Mouse (Mus musculus) left cerebral cortex, adult 18-20 months (tissue): ENCODE measurements around the gene Ankrd31. TPM values are rescaled to one million over a fixed set of nuclear protein-coding genes. Genes with fewer than 3 reads are reported as not detected.
"Not testable (repeated sequence)": the region's sequence is repeated elsewhere in the genome, so short reads cannot be mapped to it uniquely, and the experiment has no call there.

ENCODE experiments used
- DNase-seq, 2 experiments: peaks; one replicate each; pipeline ENCODE4 v3.0.0; 2021 to 2022; ENCODE audit warnings: low spot score in 2 of 2, mixed read lengths in 1 of 2
- total RNA-seq, 2 experiments: library from RNA; stranded (reverse); gene quantifications; 2 replicates each; pipeline ENCODE4 v1.2.3; 2021

The Ankrd31 gene
- total RNA-seq, 2 experiments from 2014 or later: 0.14 to 0.51 TPM

DNA sequence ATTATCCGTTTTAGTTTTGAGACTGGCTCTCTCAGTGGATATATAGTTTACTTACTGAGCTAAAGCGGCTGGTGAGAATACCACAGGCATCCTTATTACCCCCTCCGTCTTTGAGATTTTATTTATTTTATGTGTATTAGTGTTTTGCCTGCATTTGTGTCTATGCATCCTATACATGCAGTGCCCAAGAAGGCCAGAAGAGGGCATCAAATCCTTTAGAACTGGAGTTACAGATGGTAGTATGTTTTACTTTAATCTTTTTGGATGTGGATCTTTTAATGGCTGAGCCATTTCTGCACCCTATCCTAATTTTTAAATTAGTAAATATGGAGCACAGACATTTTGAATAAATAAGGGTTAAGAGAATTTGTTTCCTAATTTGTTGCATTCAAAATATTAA, 107.1 kb downstream of the Ankrd31 start:
- DNase-seq: peak; percentile 73 to 84

DNA sequence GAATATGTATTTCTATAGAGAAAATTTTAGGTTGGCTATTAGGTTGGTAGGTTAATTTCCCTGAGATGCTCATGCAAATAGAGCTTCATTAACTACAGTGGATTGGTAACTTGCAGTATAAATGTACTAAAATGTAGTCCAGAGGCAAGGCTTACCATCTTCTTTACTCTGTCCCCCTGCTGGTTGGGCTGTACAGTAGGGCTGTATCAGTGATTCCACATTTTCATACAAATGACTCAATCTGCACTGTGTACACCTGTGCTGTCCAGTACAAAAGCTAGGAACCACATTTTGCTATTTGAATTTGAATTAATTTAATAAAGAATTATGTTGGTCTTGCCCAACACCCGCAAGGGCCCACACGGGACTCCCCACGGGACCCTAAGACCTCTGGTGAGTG, 111.1 kb downstream of the Ankrd31 start:
- no peak for DNase-seq

DNA sequence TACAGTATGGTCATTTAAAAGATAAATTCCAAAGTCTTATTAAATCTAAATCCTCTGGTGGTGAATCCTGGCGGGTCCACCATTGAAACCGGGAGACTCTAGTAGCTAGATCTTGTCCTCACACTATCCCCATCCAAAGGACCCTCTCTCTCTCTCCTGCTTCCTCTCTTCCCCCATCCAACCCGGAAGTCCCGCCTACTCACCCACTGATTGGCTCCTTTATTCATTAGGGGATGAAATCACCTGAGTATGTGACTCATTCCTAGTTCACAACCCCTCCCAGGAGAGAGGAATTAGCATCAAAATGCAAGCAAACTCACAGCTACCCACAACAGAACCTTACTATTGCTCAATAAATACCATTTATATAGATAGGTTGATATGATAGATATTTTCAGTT, 122.7 kb downstream of the Ankrd31 start:
- DNase-seq: no peak

DNA sequence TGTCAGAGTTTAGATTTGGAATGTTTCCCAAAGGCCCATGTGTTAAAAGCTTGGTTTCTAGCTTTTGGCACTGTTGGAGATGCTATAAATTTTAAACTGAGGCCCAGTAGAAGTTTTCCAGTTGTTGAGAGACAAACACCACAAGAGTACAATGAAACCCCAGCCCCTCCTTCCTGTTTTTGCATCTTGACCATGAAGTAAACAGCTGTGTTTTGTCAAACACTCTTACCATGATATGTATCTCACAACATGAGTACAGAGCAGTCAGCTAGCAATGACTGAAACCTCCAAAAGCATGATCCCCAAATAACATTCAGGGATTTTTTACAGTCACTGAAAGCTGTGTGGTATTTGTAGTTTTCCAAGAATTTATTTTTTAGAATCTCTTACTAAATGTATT, 126.0 kb downstream of the Ankrd31 start:
- no peak for DNase-seq

DNA sequence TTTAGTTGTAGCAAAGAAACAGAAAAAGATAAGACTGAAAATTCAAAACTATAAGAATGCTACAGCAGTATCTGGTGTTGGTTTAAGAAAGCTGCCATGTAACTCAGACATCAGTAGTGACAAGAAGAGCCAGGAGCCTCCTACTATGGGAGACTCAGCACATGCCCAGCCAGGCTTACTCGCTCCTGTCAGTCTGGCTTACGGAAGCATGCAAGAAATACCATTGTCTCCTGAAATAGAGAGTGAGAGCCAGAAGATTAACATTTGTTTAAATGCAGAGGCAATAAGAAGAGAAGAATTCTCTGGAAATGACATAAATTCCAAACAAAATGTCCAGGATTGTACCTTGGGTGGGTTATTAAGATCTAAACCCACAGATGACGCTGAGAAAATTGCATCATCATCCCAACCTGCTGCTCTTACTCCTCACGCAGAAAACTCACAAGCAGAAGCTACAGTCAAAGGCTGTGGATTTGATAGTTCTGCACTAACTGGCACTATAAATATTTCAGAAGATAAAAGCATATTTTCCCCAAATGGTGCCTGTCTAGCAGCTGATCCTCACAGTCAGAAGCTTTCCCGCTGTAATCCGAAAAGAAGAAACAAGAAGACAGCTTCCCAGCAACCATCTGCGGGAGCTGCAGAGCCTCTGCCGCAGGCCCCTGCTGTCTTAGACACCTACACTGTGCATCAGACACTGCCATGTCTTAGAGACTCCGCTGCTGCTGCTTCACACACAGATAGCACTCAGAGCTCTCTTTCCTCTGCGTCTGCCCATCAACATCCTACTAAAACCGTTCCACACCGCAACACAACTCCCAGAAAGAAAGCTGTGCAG, 130.4 kb downstream of the Ankrd31 start:
- DNase-seq: peak; percentile 31 to 39

DNA sequence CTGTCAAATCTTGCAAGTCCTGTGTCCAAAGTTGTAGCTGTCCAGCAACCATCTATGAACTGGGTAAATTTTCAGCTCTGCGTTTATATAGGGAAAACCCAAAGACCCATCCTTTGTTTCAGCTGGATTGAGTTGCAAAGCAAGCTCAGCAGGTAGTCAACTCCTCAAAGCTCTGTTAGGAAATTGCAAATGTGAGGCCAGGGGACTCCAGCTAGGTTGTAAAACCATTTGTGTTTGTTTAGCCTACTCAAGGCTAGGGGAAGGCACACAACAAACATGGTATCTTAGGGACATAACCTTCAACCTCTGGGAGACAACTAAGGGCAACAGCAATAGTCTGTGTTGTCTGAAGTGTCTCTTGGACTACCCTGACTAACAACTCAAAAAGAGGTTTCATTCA, 136.5 kb downstream of the Ankrd31 start:
- DNase-seq: no peak

DNA sequence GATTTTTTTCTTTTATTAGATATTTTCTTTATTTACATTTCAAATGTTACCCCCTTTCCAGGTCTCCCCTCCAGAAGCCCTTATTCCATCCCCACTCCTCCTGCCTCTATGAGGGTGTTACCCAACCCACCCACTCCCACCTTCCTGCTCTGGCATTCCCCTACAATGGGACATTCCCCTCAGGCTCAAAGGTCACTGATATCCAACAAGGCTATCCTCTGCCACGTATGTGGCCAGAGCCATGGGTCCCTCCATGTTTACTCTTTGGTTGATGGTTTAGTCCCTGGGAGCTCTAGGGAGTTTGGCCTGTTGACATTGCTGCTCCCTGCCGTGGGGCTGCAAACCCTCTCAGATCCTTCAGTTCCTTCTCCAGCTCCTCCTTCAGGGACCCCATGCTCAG, 141.9 kb downstream of the Ankrd31 start:
- no peak for DNase-seq

DNA sequence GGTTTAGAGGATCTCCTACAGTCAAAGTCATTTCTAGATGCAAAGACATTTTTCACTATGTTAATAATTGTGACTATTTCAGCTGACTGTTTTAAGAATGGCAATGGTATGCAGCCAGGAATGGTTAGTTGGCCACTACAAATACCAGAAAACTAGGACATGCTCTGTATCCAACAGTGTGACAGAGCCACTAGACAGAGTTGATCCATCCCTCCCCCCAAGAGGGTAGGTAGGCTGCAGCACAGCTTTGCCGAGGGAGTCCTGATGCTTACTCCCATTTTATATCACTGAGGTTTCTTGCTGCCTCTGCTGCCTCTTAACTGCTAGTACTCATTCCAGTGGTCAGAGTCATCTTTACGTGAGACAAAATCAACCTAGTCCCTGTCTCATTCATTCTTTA, 147.1 kb downstream of the Ankrd31 start:
- no peak for DNase-seq

DNA sequence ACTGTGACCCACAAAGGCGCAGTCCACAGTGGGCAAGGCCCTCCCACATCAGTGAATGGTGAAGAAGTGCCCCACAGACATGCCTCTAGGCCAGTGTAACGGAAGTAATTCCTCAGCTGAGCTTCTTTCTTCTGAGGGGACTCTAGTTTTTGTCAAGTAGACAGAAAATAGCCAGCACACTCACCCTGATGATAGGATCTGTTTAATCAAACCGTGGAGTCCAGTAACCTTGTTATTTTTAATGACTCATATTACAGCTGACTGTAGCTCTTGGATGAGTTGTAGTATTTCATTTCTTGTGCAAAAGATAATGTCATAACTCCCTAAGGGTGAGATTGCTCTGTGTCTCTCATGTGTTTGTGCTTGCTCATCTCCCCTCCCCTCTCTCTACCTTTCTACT, 158.6 kb downstream of the Ankrd31 start:
- no peak for DNase-seq

DNA sequence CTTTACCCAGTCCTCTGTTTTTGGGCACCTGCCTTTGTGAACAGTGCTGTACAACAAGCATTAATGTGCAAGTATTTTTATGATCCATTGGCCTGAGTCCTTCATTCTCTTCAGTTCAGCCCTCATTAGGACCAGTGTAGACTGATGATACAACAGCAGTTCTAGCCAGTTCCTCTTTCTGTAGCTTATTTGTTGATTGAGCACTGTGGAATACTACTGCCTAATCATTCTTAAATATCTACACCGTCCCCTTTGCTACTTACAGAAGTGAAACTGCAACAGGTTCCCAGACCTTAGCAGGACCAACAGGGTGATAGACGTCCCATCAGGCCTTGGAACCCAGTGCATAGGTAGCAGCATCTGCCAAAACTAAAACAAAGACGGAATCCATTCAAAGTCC, 163.1 kb downstream of the Ankrd31 start:
- no peak for DNase-seq

DNA sequence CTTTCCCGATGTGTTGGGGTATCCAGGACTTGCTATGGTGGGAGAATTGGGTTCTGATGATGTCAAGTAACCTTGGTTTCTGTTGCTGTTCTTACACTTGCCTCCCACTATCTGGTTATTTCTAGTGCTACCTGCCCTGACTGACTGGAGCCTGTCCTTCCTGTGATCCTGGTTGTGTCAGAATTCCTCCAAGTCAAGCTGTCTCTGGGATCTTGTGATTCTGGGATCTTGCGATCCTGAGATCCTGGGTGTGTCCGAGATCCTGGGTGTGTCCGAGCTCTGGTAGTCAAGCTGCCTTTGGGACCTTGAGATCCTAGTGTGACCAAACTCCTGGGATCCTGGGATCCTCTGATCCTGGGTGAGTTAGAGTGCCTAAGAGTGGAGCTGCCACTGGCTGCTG, 175.1 kb downstream of the Ankrd31 start:
- not testable (repeated sequence) for DNase-seq

DNA sequence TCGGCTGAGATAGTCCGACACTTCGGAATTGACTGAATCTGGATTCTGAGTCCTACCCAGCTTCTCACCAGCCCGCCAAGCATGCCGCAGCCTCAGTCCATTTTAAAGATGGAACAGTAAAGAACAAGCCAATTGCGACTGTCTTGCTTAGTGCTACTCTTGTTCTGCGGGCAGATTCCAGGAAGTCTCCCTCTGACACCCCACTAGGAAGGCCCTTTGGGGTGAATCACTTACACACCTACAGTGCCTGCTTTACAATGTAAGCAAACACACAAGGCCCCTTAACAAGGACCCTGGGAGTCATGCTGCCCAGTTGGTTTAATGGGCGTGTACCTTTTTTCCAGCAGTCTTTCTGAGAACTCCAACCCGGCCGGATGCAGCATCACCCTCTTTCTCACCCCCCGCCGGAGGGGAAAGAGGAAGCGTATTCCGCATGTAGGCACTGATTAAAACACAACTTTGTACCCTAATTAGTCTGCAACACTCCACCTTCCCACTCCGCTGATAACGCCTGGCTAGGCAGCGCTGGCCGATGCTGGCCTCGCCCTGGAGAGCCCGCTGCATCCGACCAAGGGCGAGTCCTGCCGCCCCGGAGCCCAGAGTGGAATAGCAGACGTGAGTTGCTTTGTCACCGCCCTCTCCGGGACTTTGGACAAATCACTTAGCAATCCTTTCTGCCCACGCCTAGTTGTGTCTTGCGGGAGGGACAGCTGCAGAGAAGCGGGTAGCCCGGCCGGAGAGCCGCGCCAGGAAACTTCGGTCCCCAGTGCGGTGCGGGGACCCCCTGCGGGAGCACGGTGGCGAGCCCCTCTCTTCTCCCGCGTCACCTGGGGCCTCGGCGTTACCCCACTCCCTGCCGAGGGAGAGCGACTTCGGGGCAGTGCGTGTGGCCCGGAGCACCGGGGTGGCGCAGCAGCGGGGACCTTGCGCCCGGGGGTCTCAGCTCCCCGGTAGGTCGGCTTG, 176.2 kb downstream of the Ankrd31 start, which contains the start of gene Gcnt4:
Gene Gcnt4 (plus strand): TSS at position 691 of the 963 bp plus-strand sequence.
- peak in 1 of 2 experiments; percentile 68 for DNase-seq

DNA sequence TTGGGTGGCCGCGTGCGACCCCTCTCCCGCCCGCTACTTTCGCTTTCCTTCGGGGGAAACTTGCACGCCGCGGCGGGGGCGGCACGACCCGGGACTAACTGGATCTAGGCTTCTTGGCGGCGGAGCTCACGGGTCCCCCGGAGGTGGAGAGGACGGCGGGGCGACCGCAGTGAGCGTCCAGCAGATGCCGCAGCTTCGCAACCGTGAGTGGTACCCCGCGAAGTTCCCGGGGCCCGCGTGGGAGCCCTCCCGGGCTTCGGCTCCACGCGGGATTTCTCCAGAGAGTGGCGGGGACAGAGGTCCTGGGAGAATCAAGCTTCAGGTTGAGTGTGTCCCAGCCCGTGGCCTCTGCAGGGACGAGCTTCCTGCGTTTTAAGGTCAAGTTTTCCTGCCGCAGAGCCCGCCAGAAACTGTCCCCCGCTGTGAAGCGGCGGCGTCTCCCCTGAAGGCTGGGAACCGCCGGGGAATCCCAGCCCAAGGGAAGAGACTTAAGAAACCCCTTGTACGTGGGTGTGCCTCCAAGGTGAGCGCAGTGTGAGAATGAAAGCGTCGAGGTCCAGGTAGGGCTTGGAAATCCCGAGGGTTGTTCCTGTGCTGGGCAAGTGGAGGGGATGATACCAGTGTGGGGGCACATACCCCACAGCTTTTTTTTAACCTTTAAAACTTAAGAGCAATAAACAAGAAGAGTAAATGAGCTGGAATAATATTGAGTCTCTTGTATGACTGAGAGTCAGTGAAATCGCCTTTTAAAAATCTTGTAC, 177.1 kb downstream of the Ankrd31 start:
- no peak for DNase-seq

DNA sequence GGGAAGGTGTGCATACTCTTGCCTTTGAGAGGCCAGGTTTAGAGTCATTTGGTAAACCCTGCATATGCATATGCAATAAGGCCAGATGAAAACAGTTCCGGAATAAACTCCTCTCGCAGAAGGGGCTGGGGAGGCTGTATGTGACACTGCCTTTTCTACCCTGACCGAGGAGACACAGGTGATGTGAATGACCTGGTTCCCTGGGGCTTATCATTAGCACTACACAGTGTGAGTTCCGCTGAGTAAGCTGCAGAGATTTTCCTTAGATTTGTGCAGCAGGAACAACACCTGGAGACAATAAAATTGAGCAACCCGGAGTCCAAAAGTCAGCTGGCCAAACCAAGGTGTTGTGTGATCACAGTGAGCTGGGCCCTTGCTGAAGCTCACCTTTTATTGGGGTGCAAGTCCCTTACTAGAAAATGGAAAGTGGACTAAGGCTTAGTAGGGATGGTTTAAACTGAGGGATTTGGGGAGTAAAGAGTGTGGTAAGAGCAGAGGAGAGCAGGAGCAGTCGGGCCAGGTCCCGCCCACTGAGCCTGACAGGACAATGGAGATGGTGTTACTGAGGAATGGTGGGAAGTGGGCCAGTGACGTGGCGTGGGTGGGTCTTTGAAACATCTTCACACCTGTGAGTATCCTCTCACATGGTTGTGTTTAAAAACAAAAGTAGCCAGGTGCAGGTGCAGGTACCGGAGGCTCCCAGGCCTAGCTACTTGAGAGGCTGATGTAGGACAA, 178.1 kb downstream of the Ankrd31 start:
- no peak for DNase-seq

DNA sequence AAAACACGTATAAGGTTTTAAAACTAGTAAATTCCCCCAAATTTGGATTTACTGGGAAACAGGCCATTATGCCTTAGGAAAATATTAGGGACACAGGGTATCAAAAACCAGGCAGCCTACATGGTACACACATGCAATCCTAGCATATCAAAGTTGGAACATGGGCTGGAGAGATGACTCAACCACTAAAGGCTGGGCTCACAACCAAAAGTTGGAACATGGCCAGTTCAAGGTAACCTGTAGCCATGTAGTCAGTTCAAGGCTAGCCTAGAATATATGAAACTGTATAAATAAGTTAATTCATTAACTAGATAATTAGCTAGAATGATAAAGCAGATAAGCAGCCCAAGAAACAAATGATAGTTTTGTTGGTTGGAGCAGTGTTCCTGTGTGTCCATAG, 179.7 kb downstream of the Ankrd31 start:
- no peak for DNase-seq

DNA sequence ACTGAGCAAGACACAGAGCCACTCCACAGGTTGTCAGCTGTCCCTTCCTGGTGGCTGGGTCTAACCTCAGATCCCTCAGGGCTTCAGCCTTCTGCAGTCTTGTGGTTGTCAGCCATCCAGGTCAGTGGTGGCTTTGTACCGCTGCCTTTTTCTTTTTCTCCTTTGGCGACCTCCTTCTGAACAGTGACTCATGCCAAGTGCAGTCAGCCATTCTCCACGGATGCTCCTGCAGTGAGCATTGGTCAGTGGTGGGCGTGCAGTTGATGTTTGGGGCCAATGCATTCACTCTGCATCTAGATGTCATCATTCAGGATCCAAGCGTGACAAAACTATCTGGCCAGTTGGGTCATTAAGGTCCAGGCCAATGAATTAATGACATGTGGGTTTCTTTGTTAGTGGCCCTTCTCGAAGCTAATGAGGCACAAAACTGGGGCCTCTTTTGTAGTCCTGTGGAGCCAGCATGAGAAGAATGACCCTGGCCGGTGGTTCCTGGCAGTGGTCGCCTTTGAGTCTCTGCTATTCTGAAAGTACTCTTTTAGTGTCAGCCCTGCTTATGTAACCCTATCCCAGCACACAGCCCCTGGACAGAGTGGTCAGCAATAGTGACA, 180.5 kb downstream of the Ankrd31 start:
- no peak for DNase-seq

DNA sequence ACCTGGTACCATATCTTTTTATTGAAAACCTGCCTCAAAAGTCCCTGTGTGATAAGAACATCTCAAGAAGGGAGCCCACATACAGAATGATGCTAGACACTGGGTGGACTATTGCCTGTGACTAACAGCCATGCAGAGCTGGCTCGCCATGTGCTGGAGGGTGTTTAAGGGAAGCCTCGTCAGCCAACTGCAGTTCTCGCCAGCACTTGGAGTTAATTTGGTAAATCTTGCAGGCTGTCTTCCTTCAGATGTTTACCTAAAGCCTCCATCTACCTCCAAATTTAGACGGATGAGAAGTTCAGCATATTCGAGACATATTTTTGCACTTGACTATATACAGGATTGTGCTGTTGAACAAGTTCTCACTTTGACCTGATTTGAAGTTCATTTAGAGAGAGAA, 184.7 kb downstream of the Ankrd31 start:
- peak; percentile 68 to 77 for DNase-seq

DNA sequence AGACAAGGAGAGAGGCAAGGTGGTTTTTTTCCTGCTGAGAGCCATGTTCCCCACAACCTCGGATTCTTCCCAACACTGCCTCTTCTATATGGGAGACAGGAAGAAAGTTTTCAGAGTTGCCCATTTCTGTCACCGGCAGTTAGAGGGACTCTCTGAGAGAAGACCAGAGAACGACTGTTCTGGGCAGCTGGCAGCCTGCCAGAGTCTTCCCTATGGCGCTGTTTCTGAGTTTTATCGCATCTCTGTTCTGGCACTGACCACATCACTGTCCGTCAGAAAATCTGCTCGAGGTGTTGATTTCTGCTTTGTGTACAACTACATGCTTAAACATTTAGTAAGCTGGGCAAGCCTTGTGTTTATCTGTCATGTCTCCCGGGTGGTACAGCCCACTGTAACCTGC, 185.3 kb downstream of the Ankrd31 start:
- no peak for DNase-seq

DNA sequence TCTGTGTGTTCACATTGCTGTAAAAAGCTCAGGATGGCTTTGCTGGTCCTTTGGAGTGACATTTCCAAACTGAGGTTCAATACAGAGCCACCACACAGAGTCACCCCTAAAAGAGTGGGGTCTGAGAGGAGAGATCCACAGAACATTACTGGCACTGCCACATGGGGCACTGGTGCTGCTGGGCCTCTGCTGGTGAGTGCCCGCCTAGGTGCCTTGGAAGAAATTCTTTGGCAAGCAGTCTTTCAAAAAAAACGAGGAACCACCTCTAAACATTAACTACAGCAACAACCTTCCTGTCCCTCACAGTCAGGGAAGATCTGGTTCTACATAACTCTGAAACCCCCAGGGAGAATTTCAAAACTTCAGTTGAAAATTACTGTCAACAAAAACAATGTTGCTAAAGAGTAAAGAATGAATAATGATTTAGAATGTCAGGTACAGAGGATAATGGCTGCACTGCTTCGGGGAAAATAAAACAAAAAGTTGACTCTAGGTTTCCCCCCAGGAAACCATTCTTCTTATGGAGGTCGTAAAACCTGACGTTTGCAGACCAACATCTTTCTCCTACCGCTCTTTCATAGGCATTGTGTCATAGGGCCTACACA, 188.2 kb downstream of the Ankrd31 start:
- no peak for DNase-seq

DNA sequence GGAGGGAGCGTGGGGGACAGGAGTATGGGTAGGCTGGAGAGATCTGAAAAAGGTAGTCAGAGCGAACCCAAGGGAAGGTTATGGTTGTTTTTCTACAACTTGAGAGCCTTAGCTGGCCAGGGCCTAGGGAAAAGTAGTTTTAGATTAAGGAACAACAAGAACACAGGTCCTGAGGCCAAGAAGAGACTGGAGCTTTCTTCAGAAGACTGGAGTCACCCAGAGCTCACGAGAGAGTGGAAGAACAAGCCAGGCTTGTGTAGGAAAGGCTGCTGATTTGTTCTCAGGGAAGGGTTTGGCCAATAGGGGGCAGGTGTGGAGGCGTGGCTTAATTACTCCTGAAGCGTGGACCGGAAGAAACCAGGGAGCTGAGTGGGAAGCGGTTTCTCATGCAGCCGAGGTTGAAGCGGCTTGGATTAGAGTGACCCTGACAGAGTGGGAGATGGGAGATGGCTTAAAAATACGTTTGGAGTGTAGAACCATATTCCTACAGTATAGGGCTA, 189.0 kb downstream of the Ankrd31 start:
- DNase-seq: no peak
